Mouse (Mus musculus): ENCODE measurements around the gene Polr3b.
A peak's percentile ranks its signal among the peaks of the same experiment; 100 is the strongest.

The Polr3b gene

DNA sequence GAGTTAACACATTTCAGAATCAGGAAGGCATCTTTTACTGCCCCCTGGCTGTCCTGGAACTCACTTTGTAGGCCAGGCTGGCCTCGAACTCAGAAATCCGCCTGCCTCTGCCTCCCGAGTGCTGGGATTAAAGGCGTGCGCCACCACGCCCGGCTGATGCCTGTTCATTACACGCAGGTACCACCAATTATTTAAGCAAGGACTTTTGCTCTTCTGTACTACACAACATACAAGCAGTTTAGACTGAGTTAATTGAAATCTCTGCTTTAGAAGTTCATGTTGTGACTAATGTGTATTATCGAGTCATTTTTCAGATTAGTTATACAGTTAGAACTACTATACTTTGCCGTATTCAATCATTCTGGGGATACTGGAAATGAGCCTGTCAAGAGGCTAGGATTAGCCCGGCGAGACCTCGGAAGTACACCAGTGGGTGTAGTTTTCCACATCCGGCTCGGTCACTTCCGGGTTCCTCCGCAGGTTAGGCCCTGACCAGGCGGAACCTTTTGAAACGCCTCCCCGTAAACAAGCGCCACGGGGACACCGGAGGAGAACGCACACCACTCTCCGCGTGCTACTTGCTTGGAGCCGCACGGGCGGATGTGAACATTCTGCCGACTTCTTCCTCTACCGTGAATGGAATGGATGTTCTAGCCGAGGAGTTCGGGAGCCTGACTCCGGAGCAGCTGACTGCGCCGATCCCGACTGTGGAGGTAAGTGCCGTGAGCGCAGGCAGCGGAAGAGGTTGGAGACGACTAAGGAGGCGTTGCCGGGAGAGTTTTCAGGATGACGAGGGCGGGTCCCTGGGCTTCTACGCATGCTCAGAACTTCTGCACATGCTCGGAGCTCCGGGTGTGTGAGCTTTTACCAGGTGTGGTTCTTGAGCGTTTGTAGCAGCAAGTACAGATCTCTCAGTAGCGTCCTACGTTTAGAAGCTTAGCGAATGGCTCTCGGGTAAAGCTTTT is at the start of gene Polr3b:
Polr3b (plus strand) TSS at position 467 of the 965 bp plus-strand sequence.
- peak; percentile 98 for DNase-seq

DNA sequence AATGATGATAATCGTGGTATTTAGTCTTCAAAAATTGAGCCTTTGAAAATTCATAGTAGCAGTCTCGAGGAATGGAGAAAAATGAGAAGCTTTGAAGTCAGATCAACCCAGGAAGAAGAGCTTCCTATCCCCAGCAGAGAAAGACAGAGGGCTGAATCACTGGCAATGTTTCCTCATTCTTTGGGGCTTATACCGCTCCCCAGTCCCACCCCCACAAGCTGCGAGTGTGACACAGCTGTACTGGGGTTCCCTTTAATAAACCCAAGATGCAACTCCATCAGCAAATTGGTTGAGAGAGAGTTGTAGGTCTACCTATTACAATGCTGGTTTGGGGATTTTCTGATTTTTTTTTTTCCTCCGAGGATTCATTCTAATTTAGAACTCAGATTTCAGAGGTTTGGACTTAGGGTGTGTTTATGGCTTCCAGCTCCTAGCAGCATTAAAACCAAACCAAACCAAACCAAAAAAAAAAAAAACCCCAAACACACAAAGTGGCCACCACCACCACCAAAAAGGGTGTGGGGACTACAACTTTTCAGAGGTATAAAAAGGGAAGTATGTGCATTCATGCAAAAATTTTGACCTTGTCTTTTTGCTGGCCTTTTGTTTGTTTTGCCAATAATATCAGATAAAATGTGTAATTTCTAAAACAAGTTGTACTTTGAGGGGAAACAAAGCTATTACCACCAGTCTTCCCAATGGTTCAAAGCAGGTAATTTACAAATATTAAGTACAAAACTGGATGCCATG is 48.2 kb upstream of the Polr3b start:
- no peak for DNase-seq

DNA sequence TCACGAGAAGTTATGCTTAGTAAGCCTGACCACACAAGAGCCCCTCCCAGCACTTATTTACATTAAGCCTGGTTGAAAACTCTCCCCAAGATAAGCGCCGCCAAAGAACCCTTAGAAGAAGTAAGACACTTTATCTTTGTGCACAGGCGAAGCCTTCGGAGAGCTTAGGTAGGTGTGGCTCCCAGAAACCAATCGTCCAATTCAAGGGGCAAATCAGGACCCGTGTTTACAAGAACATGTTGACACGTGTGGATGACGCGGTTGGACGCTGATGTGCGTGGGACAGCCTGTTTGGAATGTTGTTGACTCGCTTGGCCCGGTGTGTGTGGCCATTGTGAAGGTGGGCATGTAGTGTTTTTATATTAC is 46.1 kb upstream of the Polr3b start:
- DNase-seq, result no peak

DNA sequence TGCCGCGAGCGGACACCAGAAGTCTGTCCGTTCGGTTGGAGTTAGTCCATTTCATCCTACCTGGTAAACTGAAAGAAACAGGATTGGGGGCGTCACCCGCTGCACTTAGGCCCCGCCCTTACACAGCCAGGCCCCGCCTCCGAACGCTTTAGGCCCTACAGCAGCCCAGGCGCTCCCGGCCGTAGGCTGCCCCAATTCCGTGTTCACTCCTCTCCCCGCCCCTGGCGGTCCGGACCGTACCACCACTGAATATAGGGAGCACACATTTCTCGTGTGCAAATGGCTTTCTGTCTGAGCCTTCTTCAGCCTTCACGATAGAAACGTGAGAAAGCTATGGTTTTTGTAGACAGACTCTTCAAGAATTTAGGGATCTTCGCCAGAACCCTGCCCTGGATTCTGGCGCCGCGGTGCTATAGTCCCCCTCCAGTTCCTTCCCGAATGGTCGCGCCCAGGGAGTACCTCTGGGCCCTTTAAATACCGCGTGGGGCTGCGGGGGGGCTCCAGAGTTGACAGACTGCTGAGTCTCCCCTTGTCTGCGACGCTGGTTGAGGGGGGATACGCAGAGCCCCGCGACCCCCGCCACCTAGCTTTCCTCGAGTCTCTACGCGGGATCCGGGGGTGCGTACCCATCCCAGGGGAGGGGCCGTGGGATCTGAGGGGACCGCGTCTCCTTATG is 45.6 kb upstream of the Polr3b start, which contains the start of gene Tcp11l2:
Tcp11l2 (plus strand) TSS at position 232 of the 676 bp plus-strand sequence.
- DNase-seq, result peak; percentile 99

DNA sequence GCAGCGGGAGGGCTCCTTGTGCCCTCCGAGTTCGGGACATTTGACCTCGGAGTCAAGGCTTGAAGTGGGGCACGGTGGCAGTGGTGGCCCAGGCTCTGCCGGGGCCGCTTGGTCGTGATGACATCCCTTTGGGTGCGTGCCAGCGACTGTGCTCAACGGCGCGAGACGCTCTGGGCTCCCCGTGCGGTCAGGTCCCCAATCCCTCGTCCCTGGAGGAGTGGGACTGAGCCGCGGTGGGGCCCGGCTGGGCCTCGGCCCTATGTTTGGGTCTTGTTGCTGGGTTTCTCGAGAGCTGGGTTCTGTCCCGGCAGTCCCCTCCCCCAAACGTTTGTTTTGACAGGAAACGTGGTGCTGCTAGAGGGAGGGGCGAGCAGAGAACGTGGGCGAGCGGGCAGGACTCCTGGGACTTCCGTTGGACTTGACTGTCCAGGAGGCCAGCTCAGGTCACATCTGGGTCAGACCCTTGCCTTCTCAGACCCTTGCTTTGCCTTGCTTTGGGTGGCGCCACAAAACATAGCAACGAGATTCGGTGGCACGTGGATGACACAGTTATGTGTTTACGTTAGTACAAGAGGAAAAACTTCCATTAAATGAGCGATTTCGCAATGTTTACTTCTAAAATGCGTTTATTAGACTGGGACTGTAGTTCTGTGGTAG is 44.9 kb upstream of the Polr3b start:
- DNase-seq, result peak; percentile 89

- DNase-seq, result no peak
Measured at GRCm38 (mm10) chr10:84578738-84579137, 43.4 kb upstream of the Polr3b start.

DNA sequence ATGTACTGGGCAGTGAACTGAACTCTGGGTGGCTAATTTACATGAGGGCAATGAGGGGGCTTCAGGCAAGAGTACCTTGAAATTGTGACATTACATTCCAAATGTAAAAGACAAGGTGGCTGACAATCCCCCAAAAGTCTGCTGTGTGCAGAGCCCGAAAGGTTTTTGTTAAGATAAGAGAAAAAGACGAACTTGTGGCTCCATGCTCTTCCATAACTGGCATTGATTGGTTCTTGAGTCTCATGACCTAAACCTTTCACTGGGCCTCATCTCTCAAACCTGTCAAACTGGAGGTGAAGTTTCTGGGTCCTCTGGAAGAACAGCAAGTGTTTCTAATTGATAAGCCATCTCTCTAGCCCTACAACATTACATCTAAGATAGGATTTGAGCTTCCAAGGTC is 42.6 kb upstream of the Polr3b start:
- DNase-seq, result no peak

GRCm38 (mm10) chr10:84581191-84581590 is 40.9 kb upstream of the Polr3b start:
- DNase-seq, result no peak

GRCm38 (mm10) chr10:84582236-84582635 is 39.9 kb upstream of the Polr3b start:
- DNase-seq, result no peak

GRCm38 (mm10) chr10:84584451-84585293 is 37.4 kb upstream of the Polr3b start:
- DNase-seq, result no peak

- no peak for DNase-seq
Measured at GRCm38 (mm10) chr10:84585294-84585650, 36.8 kb upstream of the Polr3b start.

DNA sequence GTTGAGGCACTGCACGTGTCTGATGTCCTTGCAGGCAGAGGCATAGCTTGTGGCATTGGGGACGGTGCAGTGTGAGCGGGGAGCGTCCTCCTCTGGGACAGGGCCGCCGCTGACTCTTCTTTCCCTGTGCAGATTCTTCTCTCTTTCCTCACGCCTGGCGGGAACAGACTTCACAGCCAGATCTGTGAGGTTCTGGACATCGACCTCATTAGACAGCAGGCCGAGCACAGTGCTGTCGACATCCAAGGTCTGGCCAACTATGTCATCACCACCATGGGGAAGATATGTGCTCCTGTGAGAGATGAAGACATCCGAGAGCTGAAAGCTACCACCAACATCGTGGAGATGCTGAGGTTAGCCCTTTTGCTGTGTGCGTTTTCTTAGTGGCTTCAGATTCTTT is 31.1 kb upstream of the Polr3b start:
- no peak for DNase-seq

GRCm38 (mm10) chr10:84591640-84592148 is 30.4 kb upstream of the Polr3b start:
- DNase-seq, result no peak

DNA sequence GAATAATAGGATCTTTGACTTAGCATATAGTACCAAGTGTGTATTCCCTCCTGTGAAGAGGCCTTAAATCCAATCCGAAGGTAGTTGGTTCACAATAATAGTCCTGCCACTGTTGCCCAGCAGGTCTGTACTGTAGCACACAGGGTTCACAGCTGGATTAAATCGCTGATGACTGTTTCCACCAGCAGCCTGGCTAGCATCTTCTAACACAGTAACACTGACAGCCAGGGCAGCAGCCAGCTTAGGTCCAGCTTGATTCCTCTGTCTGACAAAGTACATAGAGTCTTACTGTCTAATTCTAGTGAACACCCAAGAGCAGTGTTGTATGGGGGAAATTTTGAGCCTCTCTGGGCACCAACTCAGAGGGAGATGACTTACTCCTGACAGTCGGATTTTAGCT is 29.3 kb upstream of the Polr3b start:
- DNase-seq, result no peak

DNA sequence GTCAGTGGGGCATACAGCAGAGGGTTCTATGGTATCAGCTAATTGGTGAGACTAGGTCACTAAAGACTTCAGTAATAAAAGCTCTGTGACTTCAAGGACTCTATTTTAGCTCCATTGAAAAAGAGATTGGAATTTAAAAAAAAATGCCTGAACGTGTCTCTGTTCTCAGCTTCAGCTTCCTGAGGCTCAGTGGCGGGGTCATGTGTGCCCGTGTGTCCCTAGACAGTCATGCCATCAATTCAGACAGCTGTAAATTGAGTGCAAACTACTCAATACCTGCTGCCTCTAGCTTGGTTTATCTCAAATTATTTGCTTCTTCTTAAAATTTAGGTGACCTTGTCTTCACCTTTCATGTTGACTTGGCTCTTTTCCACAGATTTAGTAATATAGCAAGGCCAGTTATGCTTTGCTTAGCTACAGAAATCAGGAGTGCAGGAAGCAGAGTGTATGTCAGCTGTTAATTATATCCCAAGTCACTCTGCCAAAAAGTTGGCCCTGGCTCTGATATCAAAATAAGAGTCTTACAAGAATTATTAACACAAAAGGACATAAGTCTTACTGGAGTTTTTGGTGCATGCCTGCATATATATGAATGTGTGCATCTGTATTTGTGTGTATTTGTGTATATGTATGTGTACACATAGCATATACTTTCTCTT is 24.8 kb upstream of the Polr3b start:
- DNase-seq, result peak; percentile 80

DNA sequence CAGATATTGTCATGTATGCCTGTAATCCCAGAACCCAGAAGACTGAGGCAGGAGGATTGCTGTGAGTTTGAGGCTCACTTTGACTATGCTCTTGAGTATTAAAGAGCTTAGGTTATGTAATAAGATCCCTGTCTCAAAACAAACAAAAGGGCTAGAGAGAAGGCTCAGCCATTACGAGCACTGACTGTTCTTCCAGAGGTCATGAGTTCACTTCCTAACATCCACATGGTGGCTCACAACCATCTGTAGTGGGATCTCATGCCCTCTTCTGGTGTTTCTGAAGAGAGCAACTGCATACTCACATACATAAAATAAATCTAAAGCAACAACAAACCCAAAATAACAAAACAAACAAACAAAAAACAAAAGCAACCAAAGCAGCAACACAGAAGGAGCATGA is 23.9 kb upstream of the Polr3b start:
- no peak for DNase-seq

- DNase-seq, result peak; percentile 51
Measured at GRCm38 (mm10) chr10:84600136-84600535, 22.0 kb upstream of the Polr3b start.

- no peak for DNase-seq
Measured at GRCm38 (mm10) chr10:84604335-84604734, 17.8 kb upstream of the Polr3b start.

DNA sequence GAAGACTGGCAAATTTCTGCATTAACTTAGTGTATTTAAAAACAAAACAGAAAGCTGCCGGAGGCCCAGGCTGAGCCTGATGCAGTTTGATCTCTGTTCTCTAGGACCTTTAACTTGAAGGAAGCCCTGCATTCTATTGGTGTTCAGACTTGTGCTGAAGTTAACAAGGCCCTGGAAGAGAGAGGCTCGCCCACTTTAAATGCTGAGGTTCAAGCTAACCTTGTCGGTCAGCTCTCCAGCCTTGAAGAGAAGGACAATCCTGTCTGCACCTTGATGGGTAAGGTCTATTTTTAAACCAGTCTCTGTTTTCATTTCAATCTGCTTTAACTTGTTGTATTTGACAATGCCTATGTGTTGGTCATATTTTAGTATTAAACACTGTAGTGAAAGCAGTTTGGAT is 13.7 kb upstream of the Polr3b start:
- DNase-seq, result no peak

DNA sequence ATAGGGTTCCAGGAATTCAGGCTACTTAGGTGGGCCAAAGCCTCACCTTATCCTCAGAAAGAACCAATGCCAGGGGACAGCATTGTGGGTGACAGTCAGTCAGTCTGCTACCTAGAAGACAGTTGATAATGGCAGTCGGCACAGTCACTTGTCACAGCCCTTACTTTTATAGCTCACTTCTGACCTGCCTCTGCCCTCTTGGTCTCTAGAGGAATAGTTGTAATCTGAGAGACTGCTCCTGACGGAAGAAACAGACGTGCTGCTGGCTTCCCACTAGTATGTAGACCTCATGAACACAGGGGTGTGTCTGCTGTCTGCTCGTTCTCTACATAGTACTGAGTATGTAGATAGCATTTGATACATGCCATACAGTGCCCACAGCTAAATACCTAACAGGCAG is 11.8 kb upstream of the Polr3b start:
- DNase-seq, result no peak

DNA sequence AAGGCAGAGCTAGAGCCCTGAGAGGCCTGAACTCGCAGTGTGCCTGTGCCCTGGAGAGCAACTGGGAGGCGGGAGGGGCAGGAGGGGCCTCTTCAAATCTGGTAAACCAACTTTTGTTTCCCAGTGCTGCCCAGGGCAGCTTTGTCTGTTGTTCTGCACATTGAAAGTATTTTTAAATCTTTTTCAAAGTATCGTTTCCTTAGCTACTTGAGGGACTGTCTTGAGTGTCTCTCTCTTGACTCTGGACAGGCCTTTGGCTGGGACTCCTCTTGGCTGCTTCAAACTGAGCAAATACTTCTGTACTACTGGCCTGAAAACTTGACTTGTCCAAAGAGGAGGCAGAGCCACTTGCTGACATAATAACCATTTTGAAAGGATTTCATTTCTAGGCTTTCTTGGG is 11.3 kb upstream of the Polr3b start:
- DNase-seq, result no peak

Measured in kidney, adult 9 months (tissue).